Mouse (Mus musculus) c-Kit-positive CD71-negative TER-119-negative erythroid progenitor cells, embryonic 14.5 days (primary cell): Measurements from ENCODE around the gene Mfsd8.
A peak's percentile ranks its signal among the peaks of the same experiment; 100 is the strongest.
"Not testable (repeated sequence)": the region's sequence is repeated elsewhere in the genome, so short reads cannot be mapped to it uniquely, and the experiment has no call there.

Source experiments
- DNase-seq: peaks from one replicate; pipeline ENCODE4 v3.0.0-alpha.2; 2013; ENCODE audit warnings: low read depth

Mfsd8 gene

DNA sequence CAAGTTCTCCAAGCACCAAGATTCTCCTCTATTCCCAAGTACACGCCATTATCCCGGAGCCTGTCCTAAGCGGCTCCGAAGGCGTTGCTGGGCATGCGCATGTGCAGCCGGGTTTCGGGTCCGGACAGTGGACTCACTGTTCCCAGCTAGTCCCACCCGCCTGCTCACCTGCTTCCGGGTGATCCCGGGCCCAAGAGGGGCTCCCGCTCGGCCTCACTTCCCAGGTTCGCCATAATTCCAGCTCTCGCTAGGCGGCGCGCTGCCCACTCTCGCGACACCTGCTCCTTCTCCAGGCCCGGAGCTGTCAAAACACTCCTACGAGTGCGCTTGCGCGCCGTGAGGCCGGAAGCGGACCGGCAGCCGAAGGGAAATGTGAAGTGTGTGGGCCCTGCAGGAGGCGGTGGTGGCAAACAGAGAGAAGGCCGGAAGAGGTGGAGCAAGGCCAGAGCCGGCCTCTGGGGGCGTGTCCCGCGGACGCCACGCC, at the start of gene Mfsd8:
TSS of gene Mfsd8 (minus strand) at position 414 of the 484 bp plus-strand sequence.
- peak; percentile 75 for DNase-seq

GRCm38 (mm10) chr3:40894336-40894735, 47.6 kb upstream of the Mfsd8 start:
- DNase-seq, result not testable (repeated sequence)

GRCm38 (mm10) chr3:40893816-40894258, 47.2 kb upstream of the Mfsd8 start:
- peak; percentile 95 for DNase-seq

DNA sequence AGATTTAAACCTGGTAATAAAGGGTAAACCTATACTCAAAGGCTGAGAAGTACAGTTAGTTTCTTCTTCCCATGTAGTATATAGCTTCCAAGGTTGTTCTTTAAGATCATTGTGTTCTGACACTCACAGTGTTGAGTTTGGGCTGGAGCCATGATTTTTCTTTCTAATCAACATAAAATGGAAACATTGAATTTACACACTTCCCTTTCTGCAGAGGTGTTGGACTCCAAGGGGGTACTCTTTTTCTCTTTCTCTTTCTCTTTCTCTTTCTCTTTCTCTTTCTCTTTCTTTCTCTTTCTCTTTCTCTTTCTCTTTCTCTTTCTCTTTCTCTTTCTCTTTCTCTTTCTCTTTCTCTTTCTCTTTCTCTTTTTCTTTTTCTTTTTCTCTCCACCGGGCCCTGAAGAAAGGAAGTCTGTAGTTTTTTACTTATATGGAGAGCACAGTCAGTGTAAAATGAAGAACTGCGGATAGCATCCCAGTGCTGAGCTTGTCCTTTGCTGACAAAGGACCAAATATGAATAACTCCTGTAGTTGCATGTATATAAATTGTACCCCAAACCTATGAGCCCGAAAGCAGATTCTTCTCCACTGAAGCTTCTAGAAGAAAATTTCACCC, 6.5 kb upstream of the Mfsd8 start:
- DNase-seq, result not testable (repeated sequence)

- not testable (repeated sequence) for DNase-seq
Measured at GRCm38 (mm10) chr3:40847936-40848335, 1.2 kb upstream of the Mfsd8 start.

- peak; percentile 22 for DNase-seq
Measured at GRCm38 (mm10) chr3:40847018-40847417, 332 bp upstream of the Mfsd8 start.

DNA sequence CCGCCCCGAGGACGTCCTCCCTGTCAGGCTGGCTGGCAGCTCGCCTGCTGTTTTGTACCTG, 101 bp upstream of the Mfsd8 start, which contains the start of gene Abhd18:
TSS of gene Abhd18 (plus strand) at position 14 of the 61 bp plus-strand sequence.
- not testable (repeated sequence) for DNase-seq

DNA sequence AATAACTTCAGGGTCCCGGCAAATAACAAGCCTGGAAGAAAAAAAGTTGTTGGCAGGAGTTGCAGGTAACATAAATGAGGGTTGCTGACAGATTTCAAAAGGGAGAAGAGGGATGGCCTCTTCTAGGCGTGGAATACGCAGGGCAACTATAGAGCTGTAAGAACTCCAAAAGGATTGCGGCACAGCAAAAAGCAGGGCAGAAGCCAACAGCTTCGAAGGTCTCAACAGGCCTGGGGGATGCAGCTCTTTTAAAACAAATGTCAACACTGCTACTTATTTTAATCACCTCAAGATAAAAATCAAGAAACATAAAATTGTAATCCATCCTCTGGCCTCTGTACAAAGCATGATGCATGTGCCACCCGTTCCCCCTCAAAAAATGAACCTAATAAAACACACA, 1.2 kb downstream of the Mfsd8 start:
- DNase-seq, result not testable (repeated sequence)

GRCm38 (mm10) chr3:40813275-40813674, 33.4 kb downstream of the Mfsd8 start:
- DNase-seq, result no peak

DNA sequence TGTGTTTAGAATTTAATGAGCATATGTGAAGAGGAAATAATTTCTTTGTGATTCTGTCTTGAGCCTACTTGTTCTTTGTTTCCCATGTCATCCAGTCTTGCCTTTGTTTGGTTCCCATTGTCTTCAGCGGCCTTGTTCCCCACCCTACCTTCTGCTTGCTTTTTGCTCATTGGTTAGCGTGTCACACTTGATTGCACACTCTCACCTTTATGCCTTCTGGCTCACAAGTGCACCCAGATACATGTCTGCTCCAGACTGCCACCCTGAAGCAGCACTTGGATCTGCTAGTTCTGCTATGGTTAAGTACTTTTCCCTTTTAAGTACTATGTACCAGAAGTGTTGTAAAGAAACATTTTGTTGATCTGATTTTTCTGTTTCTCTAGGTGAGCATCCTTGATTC, 36.8 kb downstream of the Mfsd8 start:
- DNase-seq, result no peak

GRCm38 (mm10) chr3:40808686-40809085, 38.0 kb downstream of the Mfsd8 start:
- no peak for DNase-seq

- DNase-seq, result no peak
Measured at GRCm38 (mm10) chr3:40806871-40807270, 39.8 kb downstream of the Mfsd8 start.

DNA sequence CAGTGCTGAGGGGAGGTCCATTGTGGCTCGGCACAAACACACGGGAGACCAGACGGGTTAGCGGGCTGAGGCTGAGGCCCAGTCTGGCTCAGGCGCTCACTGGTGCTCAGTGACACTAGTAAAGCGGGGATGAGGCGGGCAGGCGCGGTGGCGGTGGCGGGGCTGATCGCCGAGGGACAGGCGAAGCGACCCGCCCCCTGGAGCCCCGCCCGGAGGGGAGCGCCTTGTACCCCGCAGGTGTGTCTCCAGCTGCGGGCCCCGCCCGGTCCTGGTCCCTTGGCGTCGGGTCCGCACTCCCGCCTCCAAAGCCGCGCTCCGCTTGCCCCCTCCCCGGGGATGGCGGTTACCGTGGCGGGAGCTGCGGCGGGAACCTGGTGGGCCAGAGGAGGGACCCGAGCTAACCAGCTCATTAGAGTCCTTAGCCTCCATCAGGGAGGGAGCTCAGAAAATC, 46.3 kb downstream of the Mfsd8 start:
- peak; percentile 19 for DNase-seq

DNA sequence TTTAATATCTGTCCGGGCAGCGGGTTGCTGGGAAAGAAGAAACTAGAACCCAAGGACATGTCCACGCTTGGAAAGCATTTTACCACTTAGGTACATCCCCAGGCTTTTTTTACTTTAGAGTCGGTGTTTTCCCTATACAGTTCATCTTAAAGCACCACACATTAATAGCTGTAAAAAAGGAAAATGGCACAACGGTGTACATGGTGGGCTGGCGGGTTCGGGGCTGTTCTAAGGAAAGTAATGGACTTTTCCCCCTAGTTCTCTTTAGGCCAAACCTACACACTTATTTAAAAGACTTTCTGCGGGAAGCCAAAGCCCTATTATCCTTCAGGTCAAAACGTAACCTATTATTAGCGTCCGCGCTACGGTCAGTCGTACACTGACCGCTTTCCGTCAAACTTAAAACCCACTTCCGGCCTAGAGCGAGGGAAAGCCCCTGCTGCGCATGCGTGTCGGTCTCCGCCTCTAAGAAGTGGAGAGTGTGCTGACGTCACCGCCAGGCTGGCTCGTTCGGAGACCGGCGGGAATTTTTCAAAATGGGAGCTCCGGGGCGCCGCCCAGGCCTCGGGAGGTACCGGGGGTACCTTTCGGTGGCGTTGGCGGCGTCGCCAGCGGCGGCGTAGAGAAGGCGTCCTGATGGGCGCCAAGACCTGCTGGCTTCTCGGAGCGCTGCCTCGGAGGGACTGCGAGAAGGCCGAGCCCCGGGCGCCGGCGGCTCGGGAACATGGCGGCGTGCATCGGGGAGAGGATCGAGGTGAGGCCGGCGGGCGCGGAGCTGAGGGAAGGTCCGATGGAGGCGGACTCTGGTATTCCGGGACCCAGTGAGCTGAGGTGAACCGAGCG, 46.9 kb downstream of the Mfsd8 start, which contains the start of gene Plk4:
TSS of gene Plk4 (plus strand) at position 490 of the 843 bp plus-strand sequence.
- peak; percentile 96 for DNase-seq

DNA sequence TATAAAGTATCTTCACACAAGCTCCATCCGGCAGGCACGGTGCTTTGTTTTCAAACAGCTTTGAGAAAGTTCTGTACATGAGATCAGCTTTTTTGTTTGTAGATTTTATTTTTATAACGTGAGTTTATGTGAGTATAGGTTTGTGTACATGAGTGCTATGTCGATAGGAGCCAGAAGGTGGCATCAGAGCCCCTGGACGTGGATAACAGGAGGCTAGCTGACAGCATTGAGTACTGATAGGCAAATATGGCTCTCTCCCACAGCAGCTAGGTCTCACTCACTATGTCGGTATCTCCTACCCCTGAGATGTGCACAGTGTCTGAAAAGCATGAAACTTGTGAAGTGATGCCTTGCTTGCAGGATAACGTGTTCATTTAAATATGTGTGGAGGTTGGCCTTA, 48.2 kb downstream of the Mfsd8 start:
- DNase-seq, result peak; percentile 71

- no peak for DNase-seq
Measured at GRCm38 (mm10) chr3:40798054-40798453, 48.6 kb downstream of the Mfsd8 start.

GRCm38 (mm10) chr3:40793783-40794182, 52.9 kb downstream of the Mfsd8 start:
- DNase-seq, result no peak
